Mouse (Mus musculus) erythroblast, embryonic 14.5 days (primary cell): ENCODE measurements around the gene Slc29a1.

Experiments
- GATA1 ChIP-seq: IDR thresholded peaks from 2 replicates; pipeline ENCODE4 v1.6.1; 2012; ENCODE audit warnings: low read length, inconsistent platforms, mixed read lengths
- TAL1 ChIP-seq: IDR thresholded peaks from 3 replicates; pipeline ENCODE4 v1.6.1; 2012; ENCODE audit warnings: low read length, inconsistent platforms, mixed read lengths

- TF ChIP-seq GATA1, result no peak
- TF ChIP-seq TAL1, result no peak
These were observed 19.9 kb downstream of the Slc29a1 start for GRCm38 (mm10) chr17:45579554-45579953.
